Mouse (Mus musculus) limb, embryonic 15.5 days (tissue): ENCODE results near the gene St7. TPM values are rescaled to one million over a fixed set of nuclear protein-coding genes. Genes with fewer than 3 reads are reported as not detected.
A peak's percentile ranks its signal among the peaks of the same experiment; 100 is the strongest.

Experiments
- ATAC-seq: fragments of 200-750 bp; cut with Nextera tagmentation; 2 replicates; pipeline ENCODE4 v1.8.0; 2017; ENCODE audit warnings: low read depth, moderate TSS enrichment; ENCODE audit not compliant: insufficient number of reproducible peaks, low FRiP score, low TSS enrichment
- H3K27ac ChIP-seq: fragments of 300-500 bp; sonication (generic); 2 replicates; pipeline ENCODE4 v1.5.1; 2015; ENCODE audit warnings: moderate library complexity, mild to moderate bottlenecking, inconsistent platforms
- H3K27me3 ChIP-seq: fragments of 300-500 bp; sonication (generic); 2 replicates; pipeline ENCODE4 v1.6.1; 2015; ENCODE audit warnings: inconsistent platforms
- H3K36me3 ChIP-seq: fragments of 300-500 bp; sonication (generic); 2 replicates; pipeline ENCODE4 v1.6.1; 2015; ENCODE audit warnings: inconsistent platforms
- H3K4me1 ChIP-seq: fragments of 300-500 bp; sonication (generic); 2 replicates; pipeline ENCODE4 v1.6.1; 2015; ENCODE audit warnings: inconsistent platforms
- H3K4me2 ChIP-seq: fragments of 300-500 bp; sonication (generic); 2 replicates; pipeline ENCODE4 v1.6.1; 2015; ENCODE audit warnings: mild to moderate bottlenecking, inconsistent platforms
- H3K4me3 ChIP-seq: fragments of 300-500 bp; sonication (generic); 2 replicates; pipeline ENCODE4 v1.5.1; 2015; ENCODE audit warnings: mild to moderate bottlenecking, inconsistent platforms
- H3K9ac ChIP-seq: fragments of 300-500 bp; sonication (generic); 2 replicates; pipeline ENCODE4 v1.6.1; 2015; ENCODE audit warnings: inconsistent platforms
- H3K9me3 ChIP-seq: fragments of 300-500 bp; sonication (generic); 2 replicates; pipeline ENCODE4 v1.6.1; 2016; ENCODE audit warnings: inconsistent platforms
- WGBS: fragments of 180-500 bp; shearing (Covaris S2); methylation state at CpG from one replicate; pipeline ENCODE4 v1.1.7; 2015; 5-methylcytosine and 5-hydroxymethylcytosine counted together
- polyA plus RNA-seq: library from polyadenylated mRNA; unstranded; fragments of >200 nt; fragmentation: Nextera tagmentation; extraction: Ambion mirVana; gene quantifications from 2 replicates; pipeline ENCODE4 v1.2.1, GENCODE M21; 2015

St7 gene
- polyA plus RNA-seq, 1 experiment from 2014 or later: 26.8 TPM

DNA sequence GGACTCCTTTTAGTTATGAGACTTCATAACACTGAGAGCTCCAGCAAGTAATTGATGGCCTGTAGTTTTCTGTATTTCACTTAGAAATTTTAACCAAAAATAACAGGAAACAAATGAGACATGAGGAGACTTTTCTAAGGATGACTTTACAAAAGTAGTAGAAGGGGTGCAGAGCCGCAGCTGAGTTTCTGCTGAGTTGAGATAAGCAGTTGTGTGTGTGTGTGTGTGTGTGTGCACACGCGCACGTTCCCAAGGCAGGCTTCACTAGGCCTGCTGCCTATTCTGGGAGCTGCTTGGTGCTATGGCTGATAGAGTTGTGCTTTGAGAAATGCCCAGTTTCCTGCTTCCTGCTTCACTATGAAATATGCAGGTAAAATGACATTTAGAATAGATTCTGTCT lies 50.6 kb downstream of the St7 start:
- H3K4me2 ChIP-seq: no peak overlapping the region
- no peak overlapping the region for H3K27ac ChIP-seq
- WGBS: 82% methylated on average over 4 of the region's 4 CpGs
- no peak overlapping the region for H3K4me3 ChIP-seq
- no peaks in the 10 kb centered on the region for H3K9me3 ChIP-seq
- no peaks in the 10 kb centered on the region for H3K4me1 ChIP-seq
- H3K27me3 ChIP-seq: no peaks in the 10 kb centered on the region
- H3K36me3 ChIP-seq: no peaks in the 10 kb centered on the region
- no peak overlapping the region for H3K9ac ChIP-seq
- no peak for ATAC-seq

DNA sequence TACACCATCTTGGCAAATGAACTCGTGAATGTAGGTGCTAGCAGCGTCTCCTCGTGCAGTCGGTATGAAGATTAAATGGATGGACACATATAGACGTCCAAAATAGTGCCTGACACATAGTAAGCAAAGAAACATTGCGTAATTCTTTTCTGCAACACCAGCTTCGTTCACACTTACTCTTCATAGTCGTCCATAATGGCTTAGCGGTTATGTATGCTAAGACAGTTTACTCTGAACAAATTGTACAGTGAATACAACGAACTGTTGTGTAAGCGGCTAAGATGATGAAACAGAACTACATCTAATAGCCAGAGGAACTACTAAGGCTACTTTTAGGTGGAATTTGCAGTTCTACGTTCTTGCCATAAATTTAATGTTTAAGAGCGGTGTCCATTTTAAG lies 55.0 kb downstream of the St7 start:
- no peaks in the 10 kb centered on the region for H3K9me3 ChIP-seq
- H3K27me3 ChIP-seq: no peaks in the 10 kb centered on the region
- H3K4me3 ChIP-seq: no peak overlapping the region
- H3K36me3 ChIP-seq: no peaks in the 10 kb centered on the region
- peaks cover 6% of the 10 kb centered on the region; the same call in 1 of the 2 replicates for H3K4me1 ChIP-seq
- no peak overlapping the region for H3K4me2 ChIP-seq
- 87% methylated on average over 13 of the region's 13 CpGs for WGBS
- no peak overlapping the region for H3K27ac ChIP-seq
- H3K9ac ChIP-seq: no peak overlapping the region
- no peak for ATAC-seq

DNA sequence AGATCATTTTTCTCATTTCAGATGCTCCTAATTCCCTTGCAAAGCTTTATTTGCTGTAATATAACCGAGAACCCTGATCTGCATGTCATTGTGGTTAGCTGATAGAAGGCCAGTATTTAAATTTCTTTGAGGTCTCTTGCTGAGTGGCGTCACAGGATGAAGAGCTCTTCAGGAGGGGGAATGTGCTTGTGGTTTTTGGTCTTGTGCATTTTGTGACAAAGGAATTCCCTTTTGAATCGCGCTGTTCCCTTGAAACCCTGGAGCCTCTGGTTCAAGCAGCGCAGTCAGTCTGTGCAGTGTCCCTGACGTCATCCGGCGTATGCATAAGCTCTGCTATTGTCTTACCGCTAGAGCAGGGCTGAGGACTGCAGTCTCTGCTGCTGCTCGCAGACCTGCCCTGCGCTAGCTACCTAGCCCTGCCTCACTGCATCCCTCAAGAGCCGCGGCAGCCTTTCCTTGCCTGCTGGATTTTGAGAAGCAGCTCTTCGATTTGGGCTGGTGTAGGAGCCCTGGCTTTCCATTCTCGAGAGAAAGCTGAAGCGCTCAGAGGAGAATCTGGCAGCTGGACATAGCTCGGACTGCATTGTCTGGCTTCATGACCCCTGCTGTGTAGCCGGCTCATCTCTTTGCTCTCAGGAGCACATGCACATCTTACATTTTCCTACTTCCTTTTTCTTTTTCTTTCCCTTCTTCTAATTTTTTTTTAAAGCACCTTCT lies 56.3 kb downstream of the St7 start:
- no peaks in the 10 kb centered on the region for H3K36me3 ChIP-seq
- peak; percentile 87 for ATAC-seq
- no peaks in the 10 kb centered on the region for H3K9me3 ChIP-seq
- peaks cover 6% of the 10 kb centered on the region; the same call in 1 of the 2 replicates for H3K4me1 ChIP-seq
- WGBS: 8% methylated on average over 18 of the region's 18 CpGs
- H3K27ac ChIP-seq: peak overlapping the region; percentile 74; the same call in 1 of the 2 replicates
- H3K27me3 ChIP-seq: no peaks in the 10 kb centered on the region
- H3K4me3 ChIP-seq: peak overlapping the region; percentile 37
- peak overlapping the region; percentile 56 for H3K4me2 ChIP-seq
- 0 out of 2 replicates have a peak overlapping the region, but pooled peaks have one; percentile 26 for H3K9ac ChIP-seq

DNA sequence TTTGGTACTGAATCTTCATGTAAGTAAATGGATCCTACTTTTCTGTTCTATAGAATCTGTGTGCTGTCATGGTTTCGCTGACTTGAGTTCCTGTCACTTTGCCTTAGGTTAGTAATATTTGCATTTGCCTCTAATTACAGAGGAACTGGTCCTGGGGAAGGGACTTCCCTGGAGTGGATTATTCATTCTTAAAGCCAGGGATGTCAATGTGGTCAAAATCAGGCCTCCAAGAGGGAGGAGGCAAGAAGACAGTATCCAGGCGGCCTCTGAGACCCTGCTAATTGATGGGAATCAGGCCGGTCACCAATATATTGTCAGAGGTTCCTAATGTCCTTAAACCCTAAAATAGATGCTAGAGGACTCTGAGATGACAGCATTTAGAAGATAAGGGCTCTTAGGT lies 56.9 kb downstream of the St7 start:
- Histone ChIP-seq H3K9ac (no peak overlapping the region), H3K27me3 (no peaks in the 10 kb centered on the region), H3K4me1 (peaks cover 6% of the 10 kb centered on the region; the same call in 1 of the 2 replicates), H3K4me2 (peak overlapping the region; percentile 56; the same call in 1 of the 2 replicates), H3K9me3 (no peaks in the 10 kb centered on the region), H3K36me3 (no peaks in the 10 kb centered on the region), H3K4me3 (peak overlapping the region; percentile 37), H3K27ac (no peak overlapping the region)
- ATAC-seq: no peak
- WGBS: 58% methylated on average over 3 of the region's 3 CpGs

DNA sequence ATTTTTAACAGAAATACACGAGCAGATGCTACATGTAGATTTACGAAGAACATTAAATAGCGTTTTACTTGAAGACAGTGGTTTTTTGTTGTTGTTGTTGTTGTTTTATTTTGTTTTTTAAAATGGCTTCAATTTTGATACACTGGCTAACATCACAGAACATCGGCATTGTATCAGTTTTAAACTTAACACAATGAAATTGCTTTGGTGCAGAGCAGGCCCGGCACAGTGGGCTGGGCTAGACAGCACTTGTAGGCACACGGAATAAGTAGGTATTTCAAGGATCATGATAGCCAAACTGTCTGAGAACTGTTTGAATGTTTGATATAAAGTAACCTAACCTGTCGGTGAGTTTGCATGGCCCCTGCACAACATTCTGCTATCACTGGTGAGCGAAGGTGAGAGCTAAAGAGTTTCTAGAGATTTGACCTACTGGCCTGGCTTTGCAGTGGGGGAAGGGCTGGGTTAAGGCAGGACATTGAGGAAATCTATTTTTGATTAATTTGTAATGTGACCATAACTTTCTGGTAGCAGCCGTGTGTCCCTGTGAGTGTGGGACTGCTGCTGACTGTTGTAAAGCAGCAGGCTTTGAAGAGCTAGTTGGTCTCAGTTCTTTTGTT lies 57.4 kb downstream of the St7 start:
- H3K4me3 ChIP-seq: no peak overlapping the region

DNA sequence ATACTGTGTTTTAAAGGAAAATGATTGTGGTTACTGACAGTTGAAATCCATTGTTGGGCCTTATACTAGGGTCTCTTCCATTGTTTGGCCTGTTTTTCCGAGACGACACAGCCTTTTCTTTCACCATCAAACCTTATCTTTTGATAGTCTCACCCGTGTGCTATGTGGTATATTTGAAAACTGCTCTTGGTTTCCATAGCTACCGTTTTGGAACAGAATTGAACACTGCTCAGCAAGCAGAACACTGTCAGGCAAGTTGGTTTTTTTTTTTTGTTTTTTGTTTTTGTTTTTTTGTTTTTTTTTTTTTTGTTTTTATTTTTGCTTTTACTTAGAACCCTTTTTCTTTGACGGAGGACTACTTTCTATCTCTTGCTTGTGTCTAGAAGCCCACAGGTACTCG lies 58.2 kb downstream of the St7 start:
- H3K4me3 ChIP-seq: no peak overlapping the region
- H3K9ac ChIP-seq: no peak overlapping the region
- ATAC-seq: no peak
- H3K27me3 ChIP-seq: no peaks in the 10 kb centered on the region
- no peaks in the 10 kb centered on the region for H3K36me3 ChIP-seq
- H3K4me1 ChIP-seq: peaks cover 6% of the 10 kb centered on the region; the same call in 1 of the 2 replicates
- H3K4me2 ChIP-seq: no peak overlapping the region
- H3K9me3 ChIP-seq: no peaks in the 10 kb centered on the region
- 88% methylated on average over 6 of the region's 6 CpGs for WGBS
- H3K27ac ChIP-seq: no peak overlapping the region

More for the DNA sequence above, 57.4 kb downstream of the St7 start:
- Histone ChIP-seq H3K36me3 (no peaks in the 10 kb centered on the region), H3K4me2 (0 out of 2 replicates have a peak overlapping the region, but pooled peaks have one; percentile 56), H3K4me1 (peaks cover 6% of the 10 kb centered on the region; the same call in 1 of the 2 replicates), H3K9ac (no peak overlapping the region), H3K27ac (no peak overlapping the region), H3K9me3 (no peaks in the 10 kb centered on the region), H3K27me3 (no peaks in the 10 kb centered on the region)
- ATAC-seq: no peak
- 77% methylated on average over 9 of the region's 9 CpGs for WGBS

DNA sequence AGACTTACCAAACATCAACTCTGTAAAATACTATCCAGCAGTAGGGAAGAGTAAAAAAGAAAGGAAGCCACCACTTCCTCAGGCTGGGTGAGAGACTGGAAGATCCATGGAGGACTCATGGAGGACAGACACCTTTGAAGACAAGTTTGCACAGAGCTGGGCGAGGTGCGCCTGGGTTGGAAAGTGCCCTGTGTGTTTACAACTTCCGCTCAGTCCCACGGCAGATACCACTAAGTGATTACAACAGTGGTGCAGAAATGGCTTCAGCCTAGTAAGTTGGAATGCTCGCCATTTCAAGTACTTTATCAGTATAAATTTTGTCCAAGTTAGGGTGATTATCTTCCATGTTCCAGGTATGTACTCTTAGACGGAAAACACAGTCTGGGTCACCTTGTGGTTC lies 63.2 kb downstream of the St7 start:
- no peak for ATAC-seq
- Histone ChIP-seq H3K9me3 (no peaks in the 10 kb centered on the region), H3K4me1 (no peaks in the 10 kb centered on the region), H3K4me3 (no peak overlapping the region), H3K36me3 (no peaks in the 10 kb centered on the region), H3K27me3 (no peaks in the 10 kb centered on the region), H3K9ac (no peak overlapping the region), H3K27ac (no peak overlapping the region), H3K4me2 (no peak overlapping the region)
- WGBS: 65% methylated on average over 6 of the region's 6 CpGs

DNA sequence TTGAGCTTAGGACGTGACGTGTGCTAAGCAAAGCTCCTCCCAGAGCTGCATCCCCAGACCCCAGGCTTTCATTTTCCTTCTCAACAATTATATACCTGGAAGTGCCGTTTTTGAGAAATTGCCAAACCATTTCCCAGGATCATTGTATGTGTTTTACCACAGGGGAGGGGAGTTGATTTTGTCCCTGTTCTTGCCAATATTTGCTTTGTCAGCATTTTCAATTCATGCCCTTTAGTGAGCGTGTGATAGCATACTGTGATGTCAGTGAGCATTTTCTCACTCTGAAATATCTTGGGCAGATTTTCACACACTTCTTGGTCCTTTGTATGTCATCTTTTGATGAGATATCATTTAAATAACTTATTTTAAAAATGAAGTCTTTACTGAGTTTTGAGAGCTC lies 65.8 kb downstream of the St7 start:
- H3K27me3 ChIP-seq: no peaks in the 10 kb centered on the region
- ATAC-seq: no peak
- H3K9ac ChIP-seq: no peak overlapping the region
- H3K36me3 ChIP-seq: no peaks in the 10 kb centered on the region
- H3K4me2 ChIP-seq: no peak overlapping the region
- H3K9me3 ChIP-seq: no peaks in the 10 kb centered on the region
- no peak overlapping the region for H3K27ac ChIP-seq
- H3K4me1 ChIP-seq: peaks cover 4% of the 10 kb centered on the region; the same call in 1 of the 2 replicates
- WGBS: 63% methylated on average over 4 of the region's 4 CpGs
- no peak overlapping the region for H3K4me3 ChIP-seq

DNA sequence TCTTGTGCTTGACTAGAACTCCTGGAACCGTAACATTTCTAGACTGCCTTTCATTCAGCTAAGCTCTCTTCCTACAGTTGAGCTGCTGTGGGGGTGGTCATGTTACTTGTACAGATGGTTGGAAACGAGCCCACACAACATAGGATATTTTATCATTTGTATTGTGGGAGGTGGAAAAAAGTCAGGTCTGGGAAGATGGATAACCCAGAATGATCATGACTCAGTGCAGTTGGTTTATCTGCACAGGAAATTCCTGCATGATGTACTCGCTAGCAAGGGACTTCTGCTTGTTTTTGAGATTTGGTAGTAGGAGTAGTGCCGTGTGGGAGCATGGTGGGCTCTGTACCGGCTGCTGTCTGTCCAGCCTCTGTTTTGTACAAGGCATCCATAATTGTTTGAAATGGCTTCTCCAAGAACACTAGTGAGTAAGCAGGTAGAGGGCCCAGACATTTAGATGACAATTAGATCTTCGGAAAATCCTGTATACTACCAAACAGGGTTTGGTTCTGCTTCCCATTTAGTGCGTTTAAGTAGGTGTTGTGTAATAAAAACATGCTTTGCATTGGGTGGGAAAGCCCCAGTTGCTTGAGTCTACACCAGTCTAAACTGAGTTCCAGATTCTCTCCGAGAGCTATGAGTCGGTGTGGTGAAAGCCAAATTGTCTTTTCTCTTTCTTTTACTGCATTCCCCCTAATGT lies 71.4 kb downstream of the St7 start:
- H3K4me1 ChIP-seq: peaks cover 7% of the 10 kb centered on the region; the same call in 1 of the 2 replicates
- no peak overlapping the region for H3K4me2 ChIP-seq
- H3K36me3 ChIP-seq: no peaks in the 10 kb centered on the region
- 62% methylated on average over 9 of the region's 9 CpGs for WGBS
- H3K4me3 ChIP-seq: no peak overlapping the region
- no peak overlapping the region for H3K9ac ChIP-seq
- no peaks in the 10 kb centered on the region for H3K9me3 ChIP-seq
- H3K27ac ChIP-seq: no peak overlapping the region; the same call in 1 of the 2 replicates
- ATAC-seq: no peak
- H3K27me3 ChIP-seq: no peaks in the 10 kb centered on the region

DNA sequence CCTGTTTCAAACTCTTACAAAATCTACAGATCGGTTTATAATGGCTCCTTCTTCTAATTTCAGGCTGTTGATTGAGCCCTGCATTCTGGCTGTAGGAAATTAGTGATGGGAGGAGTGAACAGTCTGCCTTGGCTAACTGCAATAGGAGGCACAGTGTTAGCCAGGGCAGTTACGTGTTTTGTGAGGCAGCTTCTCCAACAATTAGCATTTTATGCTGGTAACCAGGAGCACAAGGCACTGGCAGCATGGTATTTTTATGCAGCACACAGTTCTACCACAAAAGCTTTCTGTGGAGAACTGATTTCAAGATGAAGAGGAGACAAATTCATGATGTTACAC lies 71.9 kb downstream of the St7 start:
- WGBS: 45% methylated on average over 2 of the region's 2 CpGs
- Histone ChIP-seq H3K9ac (no peak overlapping the region), H3K4me1 (peaks cover 7% of the 10 kb centered on the region; the same call in 1 of the 2 replicates), H3K9me3 (no peaks in the 10 kb centered on the region), H3K27ac (no peak overlapping the region; the same call in 1 of the 2 replicates), H3K4me2 (no peak overlapping the region), H3K36me3 (no peaks in the 10 kb centered on the region), H3K27me3 (no peaks in the 10 kb centered on the region), H3K4me3 (no peak overlapping the region)
- ATAC-seq: no peak

DNA sequence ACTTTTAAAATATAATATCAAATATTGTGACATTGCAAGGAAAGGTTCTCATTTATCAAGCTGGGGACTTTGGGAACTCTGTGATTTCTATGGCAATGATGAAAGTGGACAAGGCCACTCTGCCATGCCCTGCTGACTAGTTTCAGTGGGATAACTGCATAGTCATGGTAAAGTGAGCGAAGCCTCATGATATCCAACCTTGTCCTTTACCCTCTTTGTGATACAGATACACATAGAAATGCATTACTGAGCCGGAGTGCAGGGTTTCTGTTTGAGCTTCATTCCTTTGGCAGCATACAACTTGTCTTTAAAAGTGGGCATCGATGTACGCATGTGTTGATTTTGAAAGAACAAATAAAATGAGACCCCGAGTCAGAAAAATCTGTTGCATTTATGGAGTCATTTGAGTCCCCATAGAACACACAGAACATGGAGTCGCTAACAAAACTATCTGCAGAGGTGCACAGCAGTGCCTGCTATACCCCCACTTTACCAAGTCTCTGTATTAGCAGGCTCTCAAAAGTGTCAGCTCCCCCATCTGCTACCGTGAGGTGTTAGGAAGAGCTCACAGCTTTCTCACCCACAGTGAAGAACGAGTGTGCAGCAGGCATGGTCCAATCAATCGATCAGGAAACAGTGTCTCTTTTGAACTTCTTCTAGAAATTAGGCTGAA lies 77.4 kb downstream of the St7 start:
- WGBS: 47% methylated on average over 9 of the region's 9 CpGs
- no peak for ATAC-seq
- no peak overlapping the region for H3K27ac ChIP-seq
- H3K4me3 ChIP-seq: no peak overlapping the region
- H3K4me2 ChIP-seq: 0 out of 2 replicates have a peak overlapping the region, but pooled peaks have one; percentile 17
- no peaks in the 10 kb centered on the region for H3K27me3 ChIP-seq
- peaks cover 10% of the 10 kb centered on the region for H3K4me1 ChIP-seq
- H3K9ac ChIP-seq: no peak overlapping the region
- no peaks in the 10 kb centered on the region for H3K9me3 ChIP-seq
- no peaks in the 10 kb centered on the region for H3K36me3 ChIP-seq
